Mouse (Mus musculus) erythroblast, embryonic 14.5 days (primary cell): ENCODE results near the gene 1700001K19Rik. TPM values are rescaled to one million over a fixed set of nuclear protein-coding genes. Genes with fewer than 3 reads are reported as not detected.

ENCODE experiments used
- H3K27me3 ChIP-seq: 2 replicates; pipeline ENCODE4 v1.6.1; 2012; ENCODE audit warnings: inconsistent platforms; ENCODE audit not compliant: control insufficient read depth
- H3K36me3 ChIP-seq: 2 replicates; pipeline ENCODE4 v1.6.1; 2012; ENCODE audit warnings: mild to moderate bottlenecking, inconsistent platforms; ENCODE audit not compliant: control insufficient read depth
- H3K4me1 ChIP-seq: 2 replicates; pipeline ENCODE4 v1.6.1; 2012; ENCODE audit warnings: inconsistent platforms; ENCODE audit not compliant: control insufficient read depth
- H3K4me3 ChIP-seq: replicated peaks from 2 replicates; pipeline ENCODE3; 2012; ENCODE audit warnings: moderate library complexity, mild to moderate bottlenecking, inconsistent platforms
- H3K9me3 ChIP-seq: 2 replicates; pipeline ENCODE4 v1.6.1; 2012; ENCODE audit warnings: low read length, inconsistent platforms, mixed read lengths; ENCODE audit not compliant: control insufficient read depth
- GATA1 ChIP-seq: IDR thresholded peaks from 2 replicates; pipeline ENCODE4 v1.6.1; 2012; ENCODE audit warnings: low read length, inconsistent platforms, mixed read lengths
- TAL1 ChIP-seq: IDR thresholded peaks from 3 replicates; pipeline ENCODE4 v1.6.1; 2012; ENCODE audit warnings: low read length, inconsistent platforms, mixed read lengths
- polyA plus RNA-seq: library from polyadenylated mRNA; stranded (reverse); fragments of >175 nt; gene quantifications from 2 replicates; pipeline ENCODE4 v1.2.3, GENCODE M21; 2012

Gene 1700001K19Rik
- polyA plus RNA-seq, 1 experiment, result not detected

- Histone ChIP-seq H3K4me1 (no peaks in the 10 kb centered on the region), H3K9me3 (no peaks in the 10 kb centered on the region), H3K4me3 (no peak overlapping the region), H3K36me3 (peaks cover 100% of the 10 kb centered on the region), H3K27me3 (no peaks in the 10 kb centered on the region)
- no peak for TF ChIP-seq GATA1
- TF ChIP-seq TAL1, result no peak
These were observed 52.4 kb downstream of the 1700001K19Rik start for GRCm38 (mm10) chr12:110630056-110630455.

Other genes starting within 250 kb of the 1700001K19Rik start
- gene Ppp2r5c, start 235.5 kb downstream of the 1700001K19Rik start, polyA plus RNA-seq, result 1.6 and 1.7 TPM in 2 replicates
- gene Dync1h1, start 81.2 kb downstream of the 1700001K19Rik start, polyA plus RNA-seq, result 38.7 and 45.7 TPM in 2 replicates
- gene Hsp90aa1, start 20.1 kb upstream of the 1700001K19Rik start, polyA plus RNA-seq, result 16.7 and 20.5 TPM in 2 replicates
- gene Wdr20, start 55.3 kb upstream of the 1700001K19Rik start, polyA plus RNA-seq, result 0.67 and 1.6 TPM in 2 replicates
- 0.06 TPM in 1 of 2 replicates, not detected in the other for gene Mok, start 158.3 kb upstream of the 1700001K19Rik start, polyA plus RNA-seq
- 0.06 and 0.13 TPM in 2 replicates for gene Zfp839, start 167.6 kb upstream of the 1700001K19Rik start, polyA plus RNA-seq
- 1.1 TPM in 2 replicates for gene Cinp, start 206.5 kb upstream of the 1700001K19Rik start, polyA plus RNA-seq
- 0.13 and 0.16 TPM in 2 replicates for gene Tecpr2, start 206.6 kb upstream of the 1700001K19Rik start, polyA plus RNA-seq